Mouse (Mus musculus) small intestine, adult 2 months (tissue): Measurements from ENCODE around the gene Zfp36l2.

Experiments used
- CTCF ChIP-seq: fragments of 200-500 bp; IDR thresholded peaks from 2 replicates; pipeline ENCODE4 v1.5.1; 2012; ENCODE audit warnings: low read depth, mild to moderate bottlenecking, control low read depth, inconsistent platforms, low read length, moderate library complexity, mixed read lengths; ENCODE audit not compliant: insufficient replicate concordance, insufficient read length; ENCODE audit errors: extremely low read depth
- POLR2A ChIP-seq: fragments of 200-500 bp; IDR thresholded peaks from 2 replicates; pipeline ENCODE4 v1.6.1; 2012; ENCODE audit warnings: low read depth, mild to moderate bottlenecking, control low read depth, inconsistent platforms, low read length, moderate library complexity

- TF ChIP-seq CTCF (no peak), POLR2A (no peak)
These were observed 42.8 kb downstream of the Zfp36l2 start for GRCm38 (mm10) chr17:84144762-84145599.
